In the genomic region with DNA sequence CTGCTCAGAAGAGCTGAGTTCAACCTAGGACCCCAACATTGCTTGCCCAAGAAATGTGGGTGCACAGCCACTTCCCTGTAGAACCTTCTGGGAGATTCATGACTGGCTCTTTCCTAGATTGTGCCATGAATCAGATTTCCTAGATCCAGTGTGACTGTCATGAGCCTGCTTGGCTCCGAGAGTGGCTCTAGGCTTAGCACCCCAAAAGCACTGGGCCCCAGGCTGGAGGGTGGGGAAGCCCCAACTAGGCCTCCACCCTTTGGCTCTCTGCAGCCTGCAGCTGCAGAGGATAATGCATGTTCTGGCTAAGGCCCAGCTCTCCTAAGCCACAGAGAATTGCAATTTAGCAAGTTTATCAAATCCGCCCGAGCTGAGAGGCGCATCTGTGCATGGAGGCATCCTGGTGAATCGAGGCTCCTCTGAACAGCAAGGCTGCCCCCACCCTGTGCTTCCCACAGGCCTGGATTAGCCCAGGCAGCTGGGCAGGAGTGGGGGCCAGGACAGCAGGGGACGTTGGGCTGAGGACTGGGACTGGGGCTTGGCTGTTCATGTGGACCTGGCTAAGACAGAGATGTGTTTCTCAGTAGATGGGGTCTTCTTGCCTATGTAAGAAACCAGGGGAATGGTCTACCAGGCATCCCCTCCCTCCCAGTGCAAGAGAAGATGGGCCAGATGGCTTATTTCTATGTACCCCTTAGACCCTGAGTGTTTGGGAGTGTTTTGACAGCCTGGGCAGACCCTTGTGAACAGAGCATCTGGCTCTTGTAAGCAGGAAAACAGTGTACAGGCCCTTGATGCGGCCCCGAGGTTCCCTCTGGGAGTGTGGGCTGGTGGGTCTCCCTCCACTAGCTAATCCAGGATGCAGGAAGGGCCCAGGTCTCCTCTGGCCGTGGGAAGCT, we compare ENCODE assay signal across 8 mouse cellular contexts. TPM values are rescaled to one million over a fixed set of nuclear protein-coding genes. Genes with fewer than 3 reads are reported as not detected.
DNase-seq lines count a peak whose midpoint lies in the region; ATAC-seq and TF ChIP-seq lines count a peak whose summit lies in the region.
"Had no signal": no experiment of that assay in that cellular context is flagged by ENCODE, and none has a peak within 500 bp of the region (broad histone marks: within the 10 kb centered on the region; RNA-seq: fewer than 3 reads in every experiment).

No protein-coding gene starts in this region.

- H3K9ac ChIP-seq in lung, postnatal 0 days (replicated peaks; ENCODE audit: low read depth): no peak overlapping the region
- no peak overlapping the region for H3K9ac ChIP-seq in forebrain, embryonic 15.5 days (replicated peaks)
- H3K9ac ChIP-seq in limb, embryonic 11.5 days (ENCODE audit: low read length): peak overlapping the region; percentile 2; the same call in 1 of the 2 replicates
- H3K9ac ChIP-seq in stomach, embryonic 15.5 days: no peak overlapping the region

- H3K27me3 ChIP-seq in lung, postnatal 0 days (replicated peaks; ENCODE audit: insufficient read depth, low read length): no peaks in the 10 kb centered on the region
- H3K27me3 ChIP-seq in forebrain, embryonic 15.5 days: no peaks in the 10 kb centered on the region; the same call in 1 of the 2 replicates
- H3K27me3 ChIP-seq in limb, embryonic 11.5 days (ENCODE audit: control insufficient read depth, insufficient read depth, low read length): no peaks in the 10 kb centered on the region
- no peaks in the 10 kb centered on the region for H3K27me3 ChIP-seq in stomach, embryonic 15.5 days (replicated peaks)

- no peak overlapping the region for H3K4me2 ChIP-seq in lung, postnatal 0 days (replicated peaks; ENCODE audit: low read depth, low read length)
- no peak overlapping the region for H3K4me2 ChIP-seq in forebrain, embryonic 15.5 days (replicated peaks)
- H3K4me2 ChIP-seq in limb, embryonic 11.5 days (ENCODE audit: low read depth, severe bottlenecking): no peak overlapping the region
- H3K4me2 ChIP-seq in stomach, embryonic 15.5 days: no peak overlapping the region

- no peak for TF ChIP-seq CTCF in lung, postnatal 0 days (IDR thresholded peaks at IDR 0.05)

- ATAC-seq in lung, postnatal 0 days: peak; percentile 31; the same call in 1 of the 2 replicates
- ATAC-seq in forebrain, embryonic 15.5 days (replicated peaks): peak; percentile 61
- 0 out of 2 replicates have a peak, but pooled peaks have one; percentile 2 for ATAC-seq in limb, embryonic 11.5 days (ENCODE audit: insufficient number of reproducible peaks, low FRiP score, low TSS enrichment, low read depth)
- ATAC-seq in stomach, embryonic 15.5 days (ENCODE audit: insufficient read depth, low FRiP score, low read depth): peak; percentile 53

- H3K36me3 ChIP-seq in lung, postnatal 0 days (ENCODE audit: insufficient read depth, low read length): no peaks in the 10 kb centered on the region
- no peaks in the 10 kb centered on the region for H3K36me3 ChIP-seq in forebrain, embryonic 15.5 days
- H3K36me3 ChIP-seq in limb, embryonic 11.5 days (ENCODE audit: control insufficient read depth, insufficient read depth, low read length): no peaks in the 10 kb centered on the region
- no peaks in the 10 kb centered on the region for H3K36me3 ChIP-seq in stomach, embryonic 15.5 days

- H3K4me1 ChIP-seq in lung, postnatal 0 days (ENCODE audit: insufficient read depth, low read depth, low read length): no peaks in the 10 kb centered on the region
- H3K4me1 ChIP-seq in forebrain, embryonic 15.5 days: peaks cover 32% of the 10 kb centered on the region
- H3K4me1 ChIP-seq in limb, embryonic 11.5 days (ENCODE audit: control insufficient read depth, insufficient read depth, low read length): peaks cover 59% of the 10 kb centered on the region
- peaks cover 61% of the 10 kb centered on the region for H3K4me1 ChIP-seq in stomach, embryonic 15.5 days

- DNase-seq in lung, postnatal 0 days (ENCODE audit: low spot score): no peak
- no peak for DNase-seq in lung, adult 18-20 months
- DNase-seq in limb, embryonic 11.5 days (ENCODE audit: low spot score): no peak
- DNase-seq in right cerebral cortex, postnatal 25 days: no peak
- DNase-seq in spleen, postnatal 4 days (ENCODE audit: low spot score in 2 of 2): no peak
- DNase-seq: cerebellum, adult 2 months had no signal

- H3K27ac ChIP-seq in lung, postnatal 0 days (ENCODE audit: low read length): peak overlapping the region; percentile 8; the same call in 1 of the 2 replicates
- H3K27ac ChIP-seq in forebrain, embryonic 15.5 days (replicated peaks): peak overlapping the region; percentile 71
- H3K27ac ChIP-seq in limb, embryonic 11.5 days (replicated peaks; ENCODE audit: low read depth, low read length): peak overlapping the region; percentile 89
- H3K27ac ChIP-seq in stomach, embryonic 15.5 days: peak overlapping the region; percentile 95

- TF ChIP-seq EP300 in lung, postnatal 0 days (IDR thresholded peaks at IDR 0.05): no peak

- no peak overlapping the region for H3K4me3 ChIP-seq in lung, postnatal 0 days (ENCODE audit: low read depth, low read length)
- H3K4me3 ChIP-seq in forebrain, embryonic 15.5 days: no peak overlapping the region
- H3K4me3 ChIP-seq in limb, embryonic 11.5 days (ENCODE audit: low read depth, low read length): no peak overlapping the region
- no peak overlapping the region for H3K4me3 ChIP-seq in stomach, embryonic 15.5 days (replicated peaks)

- WGBS in lung, postnatal 0 days: 59% methylated on average over 9 of the region's 9 CpGs
- WGBS in forebrain, embryonic 15.5 days: 38% methylated on average over 9 of the region's 9 CpGs
- 53% methylated on average over 9 of the region's 9 CpGs for WGBS in limb, embryonic 11.5 days
- 38% methylated on average over 9 of the region's 9 CpGs for WGBS in stomach, embryonic 15.5 days

- no peaks in the 10 kb centered on the region for H3K9me3 ChIP-seq in lung, postnatal 0 days (ENCODE audit: low read length)
- H3K9me3 ChIP-seq in forebrain, embryonic 15.5 days: no peaks in the 10 kb centered on the region
- H3K9me3 ChIP-seq in limb, embryonic 11.5 days (ENCODE audit: control insufficient read depth, low read length): no peaks in the 10 kb centered on the region
- H3K9me3 ChIP-seq in stomach, embryonic 15.5 days: no peaks in the 10 kb centered on the region

RNA-seq across cellular contexts. Expression of gene Dlk1, which starts 41.2 kb away (rescaled TPM):
- 176 and 364 TPM in 2 replicates for polyA plus RNA-seq in lung, postnatal 0 days (2015; fragmentation: Nextera tagmentation; extraction: Ambion mirVana)
- 29.7 and 48.5 TPM in 2 replicates for polyA plus RNA-seq in forebrain, embryonic 15.5 days (2015; fragmentation: Nextera tagmentation; extraction: Ambion mirVana)
- polyA plus RNA-seq in limb, embryonic 11.5 days (2014; fragmentation: Nextera tagmentation; extraction: Ambion mirVana): 95.6 and 121 TPM in 2 replicates
- 487 and 492 TPM in 2 replicates for polyA plus RNA-seq in stomach, embryonic 15.5 days (2015; fragmentation: Nextera tagmentation; extraction: Ambion mirVana)

Comparison
In these comparisons a context has a peak if more than half of its experiments do, and no peak if none do; other contexts are left out.
1. ATAC-seq: peak in every context shown above with its lines; median percentile 61 in forebrain, embryonic 15.5 days; 53 in stomach, embryonic 15.5 days; 31 in lung, postnatal 0 days; 2 in limb, embryonic 11.5 days.
2. H3K27ac ChIP-seq: peak in every context shown above with its lines; median percentile 95 in stomach, embryonic 15.5 days; 89 in limb, embryonic 11.5 days; 71 in forebrain, embryonic 15.5 days; 8 in lung, postnatal 0 days.